Mouse (Mus musculus) adrenal gland, adult 10 weeks (tissue): Measurements from ENCODE around the gene Ppp1r12b. TPM values are rescaled to one million over a fixed set of nuclear protein-coding genes. Genes with fewer than 3 reads are reported as not detected.

Experiments used
- polyA plus RNA-seq: library from polyadenylated mRNA; stranded (reverse); fragments of 350-450 nt; fragmentation: Illumina TruSeq; extraction: RNeasy Lipid Tissue Mini Kit (QIAGEN cat#74804); gene quantifications from one replicate; pipeline ENCODE4 v1.2.3, GENCODE M21; 2014; ENCODE audit warnings: low read depth, low replicate concordance

The Ppp1r12b gene
- polyA plus RNA-seq, result 5.9 TPM

GRCm38 (mm10) chr1:134955637-134956176 lies at the start of gene Ppp1r12b:
Gene Ppp1r12b (minus strand): TSS chr1:134955942.

GRCm38 (mm10) chr1:134962053-134962803 lies 6.5 kb upstream of the Ppp1r12b start, which contains the start of gene Ube2t:
Gene Ube2t (plus strand): TSS chr1:134962565.

Other genes with a start within 250 kb of the Ppp1r12b start
- 3.4 TPM for gene Ube2t, start 6.6 kb upstream of the Ppp1r12b start, polyA plus RNA-seq
- gene Lgr6, start 149.3 kb upstream of the Ppp1r12b start, polyA plus RNA-seq, result 1.3 TPM
- gene Ptpn7, start 176.8 kb upstream of the Ppp1r12b start, polyA plus RNA-seq, result 0.41 TPM
- gene Arl8a, start 190.9 kb upstream of the Ppp1r12b start, polyA plus RNA-seq, result 24.3 TPM
- gene Gpr37l1, start 211.7 kb upstream of the Ppp1r12b start, polyA plus RNA-seq, result 0.23 TPM